18 mouse cellular contexts compared by ENCODE assay signal in genomic region chr13:94199829-94200228, GRCm38 (mm10).
"Had no signal": no experiment of that assay in that cellular context is flagged by ENCODE, and none has a peak within 500 bp of the region (broad histone marks: within the 10 kb centered on the region; RNA-seq: fewer than 3 reads in every experiment).

No protein-coding gene starts in this region.

- ATAC-seq: midbrain, embryonic 16.5 days had no signal

- H3K36me3 ChIP-seq: midbrain, embryonic 12.5 days; neural tube, embryonic 12.5 days had no signal

- H3K4me3 ChIP-seq: midbrain, embryonic 10.5 days; midbrain, embryonic 12.5 days; myocyte; neural tube, embryonic 12.5 days; neural tube, embryonic 15.5 days had no signal

- H3K4me2 ChIP-seq: lung, embryonic 14.5 days; midbrain, embryonic 12.5 days; neural tube, embryonic 12.5 days; neural tube, embryonic 15.5 days had no signal

- DNase-seq: lung, adult 18-20 months; lung, embryonic 14.5 days; lung, postnatal 10 days; midbrain, embryonic 14.5 days; retina, postnatal 1 day; right cerebral cortex, adult 18-20 months; right cerebral cortex, postnatal 25 days; right cerebral cortex, postnatal 4 days; spleen, adult 18-20 months; thymus, adult 18-20 months; thymus, postnatal 14 days; thymus, postnatal 36 days had no signal

- H3K9me3 ChIP-seq: midbrain, embryonic 10.5 days; midbrain, embryonic 12.5 days; neural tube, embryonic 12.5 days; neural tube, embryonic 15.5 days had no signal

- H3K27ac ChIP-seq: midbrain, embryonic 10.5 days; midbrain, embryonic 12.5 days; neural tube, embryonic 12.5 days; neural tube, embryonic 15.5 days had no signal

- H3K9ac ChIP-seq: lung, embryonic 14.5 days; midbrain, embryonic 12.5 days; neural tube, embryonic 12.5 days; neural tube, embryonic 15.5 days had no signal

- H3K27me3 ChIP-seq: midbrain, embryonic 12.5 days; neural tube, embryonic 12.5 days; neural tube, embryonic 15.5 days had no signal

- H3K4me1 ChIP-seq: midbrain, embryonic 10.5 days; midbrain, embryonic 12.5 days; neural tube, embryonic 12.5 days; neural tube, embryonic 15.5 days had no signal
